In genomic region chr9:121846526-121847118, GRCm38 (mm10) we compare ENCODE assay signal across 10 mouse cellular contexts. TPM values are rescaled to one million over a fixed set of nuclear protein-coding genes. Genes with fewer than 3 reads are reported as not detected.
A peak's percentile ranks its signal among the peaks of the same experiment; 100 is the strongest.
DNase-seq lines count a peak whose midpoint lies in the region; ATAC-seq lines count a peak whose summit lies in the region.
"Had no signal": no experiment of that assay in that cellular context is flagged by ENCODE, and none has a peak within 500 bp of the region (broad histone marks: within the 10 kb centered on the region; RNA-seq: fewer than 3 reads in every experiment).

No protein-coding gene starts in this region.

- ATAC-seq in forebrain, embryonic 13.5 days: peak; percentile 45; the same call in 1 of the 2 replicates
- ATAC-seq in midbrain, embryonic 14.5 days (ENCODE audit: low FRiP score, low TSS enrichment): no peak

- no peaks in the 10 kb centered on the region for H3K4me1 ChIP-seq in forebrain, embryonic 13.5 days
- H3K4me1 ChIP-seq in midbrain, embryonic 14.5 days (ENCODE audit: control insufficient read depth, insufficient read depth, low read length): no peaks in the 10 kb centered on the region
- H3K4me1 ChIP-seq: limb, embryonic 12.5 days had no signal

- no peaks in the 10 kb centered on the region for H3K27me3 ChIP-seq in forebrain, embryonic 13.5 days
- H3K27me3 ChIP-seq in midbrain, embryonic 14.5 days (ENCODE audit: control insufficient read depth, insufficient read depth, low read length): no peaks in the 10 kb centered on the region
- H3K27me3 ChIP-seq: limb, embryonic 12.5 days had no signal

- H3K27ac ChIP-seq in forebrain, embryonic 13.5 days: no peak overlapping the region
- H3K27ac ChIP-seq in midbrain, embryonic 14.5 days (replicated peaks; ENCODE audit: low read depth, low read length): no peak overlapping the region
- H3K27ac ChIP-seq: limb, embryonic 12.5 days had no signal

- intact Hi-C loops in heart, postnatal 25 days (cut with DNase I): loop anchor here (1.0 to 5.0 kb wide), 2 partner anchors 31 to 141 kb away; no protein-coding TSS in a partner anchor

- no peak overlapping the region for H3K4me2 ChIP-seq in forebrain, embryonic 13.5 days
- H3K4me2 ChIP-seq in midbrain, embryonic 14.5 days (ENCODE audit: low read length): no peak overlapping the region
- H3K4me2 ChIP-seq: limb, embryonic 12.5 days had no signal

- peaks cover 43% of the 10 kb centered on the region for H3K36me3 ChIP-seq in forebrain, embryonic 13.5 days (ENCODE audit: poor library complexity, severe bottlenecking)
- peaks cover 38% of the 10 kb centered on the region for H3K36me3 ChIP-seq in midbrain, embryonic 14.5 days (ENCODE audit: control insufficient read depth, insufficient read depth, low read length)

- 53% methylated on average over 10 of the region's 10 CpGs for WGBS in forebrain, embryonic 13.5 days
- 59% methylated on average over 10 of the region's 10 CpGs for WGBS in midbrain, embryonic 14.5 days

- H3K9ac ChIP-seq in forebrain, embryonic 13.5 days: no peak overlapping the region
- H3K9ac ChIP-seq in midbrain, embryonic 14.5 days (replicated peaks; ENCODE audit: low read length): no peak overlapping the region
- H3K9ac ChIP-seq: limb, embryonic 12.5 days had no signal

- no peaks in the 10 kb centered on the region for H3K9me3 ChIP-seq in forebrain, embryonic 13.5 days (replicated peaks)
- H3K9me3 ChIP-seq in midbrain, embryonic 14.5 days (ENCODE audit: control insufficient read depth, low read length): no peaks in the 10 kb centered on the region

- peak; percentile 20 to 58 for DNase-seq in heart, adult 18-20 months
- no peak for DNase-seq in heart, postnatal 25 days (ENCODE audit: low spot score)
- DNase-seq in NIH3T3 (ENCODE audit: low read depth): peak; percentile 76
- peak; percentile 39 for DNase-seq in kidney, postnatal 10 days
- peak; percentile 83 for DNase-seq in midbrain, embryonic 14.5 days
- DNase-seq in right cerebral cortex, postnatal 14 days: no peak
- DNase-seq in layer of hippocampus, postnatal 36 days: no peak

- no peak overlapping the region for H3K4me3 ChIP-seq in forebrain, embryonic 13.5 days
- H3K4me3 ChIP-seq in midbrain, embryonic 14.5 days (replicated peaks; ENCODE audit: low read depth, low read length): no peak overlapping the region
- H3K4me3 ChIP-seq: limb, embryonic 12.5 days had no signal

RNA-seq across cellular contexts. Expression of gene Ccdc13, which starts 7.4 kb away (rescaled TPM):
- total RNA-seq in heart, adult 18-20 months (2021): under 1 TPM in 1 of 2 experiments, not detected in 1; 0.36 TPM
- not detected for total RNA-seq in heart, postnatal 25 days (2021)
- polyA plus RNA-seq in forebrain, embryonic 13.5 days (2015; fragmentation: Nextera tagmentation; extraction: Ambion mirVana): 2.9 TPM in 2 replicates
- 2.3 and 2.9 TPM in 2 replicates for polyA plus RNA-seq in midbrain, embryonic 14.5 days (2014; fragmentation: Nextera tagmentation; extraction: Ambion mirVana)
- total RNA-seq in layer of hippocampus, postnatal 36 days (2021): 1 to 10 TPM; 7.5 to 9.7 TPM

RNA-seq across cellular contexts. Expression of gene Higd1a, which starts 11.5 kb away (rescaled TPM):
- 100 to 1,000 TPM; 202 to 214 TPM for total RNA-seq in heart, adult 18-20 months (2021)
- total RNA-seq in heart, postnatal 25 days (2021): 100 to 1,000 TPM; 208 to 239 TPM
- 151 and 159 TPM in 2 replicates for polyA plus RNA-seq in forebrain, embryonic 13.5 days (2015; fragmentation: Nextera tagmentation; extraction: Ambion mirVana)
- 135 and 165 TPM in 2 replicates for polyA plus RNA-seq in midbrain, embryonic 14.5 days (2014; fragmentation: Nextera tagmentation; extraction: Ambion mirVana)
- total RNA-seq in layer of hippocampus, postnatal 36 days (2021): 10 to 100 TPM; 90.4 to 93.2 TPM

RNA-seq across cellular contexts. Expression of gene Ackr2, which starts 51.5 kb away (rescaled TPM):
- total RNA-seq in heart, adult 18-20 months (2021): 1 to 10 TPM; 1.2 to 1.4 TPM
- 1 to 10 TPM; 2.5 to 3.7 TPM for total RNA-seq in heart, postnatal 25 days (2021)
- polyA plus RNA-seq in forebrain, embryonic 13.5 days (2015; fragmentation: Nextera tagmentation; extraction: Ambion mirVana): 1.1 and 1.7 TPM in 2 replicates
- 3.2 and 4.5 TPM in 2 replicates for polyA plus RNA-seq in midbrain, embryonic 14.5 days (2014; fragmentation: Nextera tagmentation; extraction: Ambion mirVana)
- total RNA-seq in layer of hippocampus, postnatal 36 days (2021): 1 to 10 TPM; 1.3 to 1.5 TPM
- polyA plus RNA-seq: limb, embryonic 12.5 days had no signal

RNA-seq across cellular contexts. Expression of gene Hhatl, which starts 54.3 kb away (rescaled TPM):
- total RNA-seq in heart, adult 18-20 months (2021): 100 to 1,000 TPM in 1 of 2 experiments, 10 to 100 TPM in 1; 95.1 to 119 TPM
- 100 to 1,000 TPM; 118 to 123 TPM for total RNA-seq in heart, postnatal 25 days (2021)
- 0.09 and 0.16 TPM in 2 replicates for polyA plus RNA-seq in forebrain, embryonic 13.5 days (2015; fragmentation: Nextera tagmentation; extraction: Ambion mirVana)
- 0.12 and 0.24 TPM in 2 replicates for polyA plus RNA-seq in midbrain, embryonic 14.5 days (2014; fragmentation: Nextera tagmentation; extraction: Ambion mirVana)
- total RNA-seq in layer of hippocampus, postnatal 36 days (2021): 10 to 100 TPM; 14.6 to 15.9 TPM
- total RNA-seq: adrenal gland, postnatal 36 days had no signal

Comparison
In these comparisons a context has a peak if more than half of its experiments do, and no peak if none do; other contexts are left out.
1. DNase-seq: peak in heart, adult 18-20 months (2 of 2), NIH3T3 (single experiment), kidney, postnatal 10 days (single experiment) and midbrain, embryonic 14.5 days (single experiment); none in heart, postnatal 25 days (single experiment), right cerebral cortex, postnatal 14 days (single experiment) and layer of hippocampus, postnatal 36 days (0 of 2).
2. RNA of gene Ccdc13, which starts 7.4 kb away (total RNA-seq): 7.5 to 9.7 TPM in layer of hippocampus, postnatal 36 days; 0.36 TPM in heart, adult 18-20 months and not detected in heart, postnatal 25 days; every median in the first group is over 4 times any median in the second.